Mouse (Mus musculus) T-cell, adult 66 days (primary cell): ENCODE results near the gene Cops2. TPM values are rescaled to one million over a fixed set of nuclear protein-coding genes. Genes with fewer than 3 reads are reported as not detected.

Experiments
- total RNA-seq, 2 experiments: library from RNA; stranded (reverse); gene quantifications; 3 replicates in 1 of 2; 4 replicates in 1 of 2; pipeline ENCODE4 v1.2.4; 2023

Gene Cops2
- total RNA-seq = 10 to 100 TPM; 74.5 to 78.4 TPM

GRCm38 (mm10) chr2:125858521-125859280, at the start of gene Cops2, which contains the start of gene Galk2:
Gene Cops2 (minus strand): TSS chr2:125859139.
Gene Galk2 (plus strand): TSS chr2:125859109.

GRCm38 (mm10) chr2:125782719-125783109, 76.2 kb downstream of the Cops2 start, which contains the start of gene Secisbp2l:
Gene Secisbp2l (minus strand): TSS chr2:125782870.

Other genes with a start within 250 kb of the Cops2 start
- 10 to 100 TPM; 21.3 to 21.8 TPM for gene Cep152, start 234.0 kb downstream of the Cops2 start, total RNA-seq
- 10 to 100 TPM; 39.2 to 44.2 TPM for gene Eid1, start 186.0 kb downstream of the Cops2 start, total RNA-seq
- gene Shc4, start 135.0 kb downstream of the Cops2 start, total RNA-seq = under 1 TPM; 0.30 to 0.38 TPM
- 10 to 100 TPM; 45.8 to 47.9 TPM for gene Secisbp2l, start 76.3 kb downstream of the Cops2 start, total RNA-seq
- 10 to 100 TPM; 35.1 to 41.5 TPM for gene Galk2, start within 50 bp of the Cops2 start, total RNA-seq
- 1 to 10 TPM in 1 of 2 experiments, not detected in 1; 1.4 TPM for gene Fgf7, start 175.5 kb upstream of the Cops2 start, total RNA-seq